ENCODE assay signal across 27 mouse cellular contexts in genomic region chr8:125726143-125726542, GRCm38 (mm10). TPM values are rescaled to one million over a fixed set of nuclear protein-coding genes. Genes with fewer than 3 reads are reported as not detected.
DNase-seq lines count a peak whose midpoint lies in the region; ATAC-seq and TF ChIP-seq lines count a peak whose summit lies in the region.
"Had no signal": no experiment of that assay in that cellular context is flagged by ENCODE, and none has a peak within 500 bp of the region (broad histone marks: within the 10 kb centered on the region; RNA-seq: fewer than 3 reads in every experiment).

No protein-coding gene starts in this region.

- no peak for DNase-seq in kidney, postnatal 0 days (ENCODE audit: low spot score)
- DNase-seq in kidney, postnatal 4 days, result no peak
- DNase-seq in thymus, adult 2 months, result no peak
- DNase-seq in thymus, postnatal 10 days (ENCODE audit: low spot score in 2 of 2), result no peak
- DNase-seq in cerebellum, adult 2 months, result no peak
- DNase-seq: adrenal gland, postnatal 25 days; cerebellum, adult 9-10 months; embryo, embryonic 11 days; heart, adult 18-20 months; heart, postnatal 14 days; kidney, adult 11 months; kidney, postnatal 14 days; lung, adult 2 months; right cerebral cortex, postnatal 4 days had no signal

- no peak overlapping the region for H3K9ac ChIP-seq in kidney, postnatal 0 days (ENCODE audit: low read depth, low read length)
- H3K9ac ChIP-seq: embryonic facial prominence, embryonic 12.5 days; heart, embryonic 13.5 days; hindbrain, embryonic 15.5 days; limb, embryonic 12.5 days; liver, embryonic 12.5 days; midbrain, embryonic 12.5 days; neural tube, embryonic 13.5 days had no signal

- no peak overlapping the region for H3K4me2 ChIP-seq in kidney, postnatal 0 days (ENCODE audit: low read length)
- H3K4me2 ChIP-seq: embryonic facial prominence, embryonic 12.5 days; heart, embryonic 13.5 days; hindbrain, embryonic 15.5 days; limb, embryonic 12.5 days; liver, embryonic 12.5 days; midbrain, embryonic 12.5 days; neural tube, embryonic 13.5 days had no signal

- no peak for TF ChIP-seq CTCF in kidney, postnatal 0 days (IDR thresholded peaks at IDR 0.05; ENCODE audit: low read depth)
- no peak for TF ChIP-seq CTCF in thymus, adult 2 months (IDR thresholded peaks at IDR 0.05; ENCODE audit: borderline replicate concordance, control insufficient read depth, extremely low read depth, insufficient read depth, low read length, poor library complexity)
- TF ChIP-seq CTCF in bone marrow, adult 2 months (IDR thresholded peaks at IDR 0.05; ENCODE audit: control insufficient read depth, insufficient read depth, low read length), result no peak
- TF ChIP-seq CTCF in cerebellum, adult 2 months (IDR thresholded peaks at IDR 0.05; ENCODE audit: borderline replicate concordance, insufficient read depth, low read depth, low read length), result no peak

- 0 out of 2 replicates have a peak overlapping the region, but pooled peaks have one; percentile 19 for H3K27ac ChIP-seq in kidney, postnatal 0 days
- H3K27ac ChIP-seq in thymus, adult 2 months (ENCODE audit: control insufficient read depth, insufficient read depth, low read length), result 0 out of 2 replicates have a peak overlapping the region, but pooled peaks have one; percentile 73
- peak overlapping the region; percentile 28; the same call in 1 of the 2 replicates for H3K27ac ChIP-seq in bone marrow, adult 2 months (ENCODE audit: control insufficient read depth, insufficient read depth, low read depth, low read length, poor library complexity)
- H3K27ac ChIP-seq in cerebellum, adult 2 months (ENCODE audit: insufficient read depth, low read length), result no peak overlapping the region
- H3K27ac ChIP-seq: embryonic facial prominence, embryonic 12.5 days; heart, embryonic 13.5 days; hindbrain, embryonic 10.5 days; hindbrain, embryonic 15.5 days; left cerebral cortex, adult 2 months; limb, embryonic 12.5 days; liver, embryonic 12.5 days; midbrain, embryonic 12.5 days; neural tube, embryonic 13.5 days had no signal

- no peaks in the 10 kb centered on the region for H3K27me3 ChIP-seq in kidney, postnatal 0 days (ENCODE audit: insufficient read depth, low read length)
- H3K27me3 ChIP-seq in thymus, adult 2 months (ENCODE audit: control insufficient read depth, insufficient read depth, low read length), result no peaks in the 10 kb centered on the region
- no peaks in the 10 kb centered on the region for H3K27me3 ChIP-seq in cerebellum, adult 2 months (ENCODE audit: control insufficient read depth, insufficient read depth, low read length)
- H3K27me3 ChIP-seq: embryonic facial prominence, embryonic 12.5 days; heart, embryonic 13.5 days; hindbrain, embryonic 15.5 days; limb, embryonic 12.5 days; midbrain, embryonic 12.5 days; neural tube, embryonic 13.5 days had no signal

- no peaks in the 10 kb centered on the region for H3K9me3 ChIP-seq in kidney, postnatal 0 days (replicated peaks; ENCODE audit: low read length)
- H3K9me3 ChIP-seq: embryonic facial prominence, embryonic 12.5 days; heart, embryonic 13.5 days; hindbrain, embryonic 10.5 days; hindbrain, embryonic 15.5 days; limb, embryonic 12.5 days; liver, embryonic 12.5 days; megakaryocyte, embryonic 14.5 days; midbrain, embryonic 12.5 days; neural tube, embryonic 13.5 days had no signal

- no peak overlapping the region for H3K4me3 ChIP-seq in kidney, postnatal 0 days (replicated peaks; ENCODE audit: low read depth, low read length)
- H3K4me3 ChIP-seq in thymus, adult 2 months (ENCODE audit: control insufficient read depth, insufficient read depth, low read length), result no peak overlapping the region
- no peak overlapping the region for H3K4me3 ChIP-seq in bone marrow, adult 2 months (replicated peaks; ENCODE audit: control insufficient read depth, low read depth, low read length)
- no peak overlapping the region for H3K4me3 ChIP-seq in cerebellum, adult 2 months (replicated peaks; ENCODE audit: insufficient read depth, low read depth, low read length)
- H3K4me3 ChIP-seq: embryonic facial prominence, embryonic 12.5 days; heart, embryonic 13.5 days; hindbrain, embryonic 10.5 days; hindbrain, embryonic 15.5 days; left cerebral cortex, adult 2 months; limb, embryonic 12.5 days; liver, embryonic 12.5 days; midbrain, embryonic 12.5 days; neural tube, embryonic 13.5 days had no signal

- 84% methylated on average over 4 of the region's 4 CpGs for WGBS in kidney, postnatal 0 days
- 95% methylated on average over 4 of the region's 4 CpGs for WGBS in thymus, adult 2 months
- 78% methylated on average over 4 of the region's 4 CpGs for WGBS in bone marrow, adult 2 months
- WGBS in cerebellum, adult 2 months, result 97% methylated on average over 4 of the region's 4 CpGs

- no peaks in the 10 kb centered on the region for H3K36me3 ChIP-seq in kidney, postnatal 0 days (ENCODE audit: insufficient read depth, low read length)
- no peaks in the 10 kb centered on the region for H3K36me3 ChIP-seq in thymus, adult 2 months (ENCODE audit: control insufficient read depth, insufficient read depth, low read length)
- H3K36me3 ChIP-seq: embryonic facial prominence, embryonic 12.5 days; heart, embryonic 13.5 days; hindbrain, embryonic 10.5 days; hindbrain, embryonic 15.5 days; limb, embryonic 12.5 days; liver, embryonic 12.5 days; midbrain, embryonic 12.5 days; neural tube, embryonic 13.5 days had no signal

- TF ChIP-seq POLR2A in thymus, adult 2 months (IDR thresholded peaks at IDR 0.05; ENCODE audit: control insufficient read depth, extremely low read depth, insufficient read depth, low read length, poor library complexity), result no peak
- TF ChIP-seq POLR2A in bone marrow, adult 2 months (IDR thresholded peaks at IDR 0.05; ENCODE audit: borderline replicate concordance, control insufficient read depth, low read depth, low read length), result no peak
- no peak for TF ChIP-seq POLR2A in cerebellum, adult 2 months (IDR thresholded peaks at IDR 0.05; ENCODE audit: borderline replicate concordance, insufficient read depth, low read length)

- no peaks in the 10 kb centered on the region for H3K4me1 ChIP-seq in kidney, postnatal 0 days (replicated peaks; ENCODE audit: insufficient read depth, low read length)
- peaks cover 16% of the 10 kb centered on the region for H3K4me1 ChIP-seq in thymus, adult 2 months (replicated peaks; ENCODE audit: control insufficient read depth, insufficient read depth, low read length)
- peaks cover 5% of the 10 kb centered on the region; the same call in 1 of the 2 replicates for H3K4me1 ChIP-seq in bone marrow, adult 2 months (ENCODE audit: control insufficient read depth, insufficient read depth, low read length)
- peaks cover 3% of the 10 kb centered on the region; the same call in 1 of the 2 replicates for H3K4me1 ChIP-seq in cerebellum, adult 2 months (ENCODE audit: control insufficient read depth, insufficient read depth, low read length)
- H3K4me1 ChIP-seq: liver, embryonic 12.5 days; midbrain, embryonic 12.5 days; neural tube, embryonic 13.5 days had no signal

- ATAC-seq in kidney, postnatal 0 days (replicated peaks; ENCODE audit: low FRiP score, low read depth), result no peak
- no peak for ATAC-seq in megakaryocyte, adult 5-6 weeks (ENCODE audit: poor library complexity, severe bottlenecking)
- ATAC-seq: forebrain, embryonic 14.5 days had no signal

RNA-seq across cellular contexts. Expression of gene Ntpcr, which starts 3.6 kb away (rescaled TPM):
- polyA plus RNA-seq in kidney, postnatal 0 days (2015; fragmentation: Nextera tagmentation; extraction: Ambion mirVana), result 32.3 and 32.8 TPM in 2 replicates
- polyA plus RNA-seq in thymus, adult 2 months (2012; rRNA removed), result 23.1 and 27.4 TPM in 2 replicates
- 7.6 and 11.5 TPM in 2 replicates for polyA plus RNA-seq in bone marrow, adult 2 months (2011; ENCODE audit: insufficient read depth, insufficient read length, low replicate concordance, missing spikeins)
- total RNA-seq in megakaryocyte, adult 5-6 weeks (2015), result 33.0 and 33.3 TPM in 2 replicates
- 15.8 and 18.8 TPM in 2 replicates for total RNA-seq in megakaryocyte, adult 5-6 weeks (2017)
- polyA plus RNA-seq in cerebellum, adult 2 months (2012; rRNA removed), result 46.1 and 47.3 TPM in 2 replicates

RNA-seq across cellular contexts. Expression of gene Map10, which starts 56.5 kb away (rescaled TPM):
- polyA plus RNA-seq in kidney, postnatal 0 days (2015; fragmentation: Nextera tagmentation; extraction: Ambion mirVana), result 4.7 and 5.3 TPM in 2 replicates
- polyA plus RNA-seq in thymus, adult 2 months (2012; rRNA removed), result 1.5 and 2.5 TPM in 2 replicates
- 0.36 and 0.42 TPM in 2 replicates for polyA plus RNA-seq in bone marrow, adult 2 months (2011; ENCODE audit: insufficient read depth, insufficient read length, low replicate concordance, missing spikeins)
- total RNA-seq in megakaryocyte, adult 5-6 weeks (2015), result 2.7 and 4.6 TPM in 2 replicates
- 2.3 and 3.5 TPM in 2 replicates for total RNA-seq in megakaryocyte, adult 5-6 weeks (2017)
- polyA plus RNA-seq in cerebellum, adult 2 months (2012; rRNA removed), result 2.6 and 3.0 TPM in 2 replicates
